Mouse (Mus musculus) adrenal gland, postnatal 4 days (tissue): Measurements from ENCODE around the gene Cbwd1. TPM values are rescaled to one million over a fixed set of nuclear protein-coding genes. Genes with fewer than 3 reads are reported as not detected.

Experiments used
- DNase-seq, 2 experiments: peaks; one replicate each; pipeline ENCODE4 v3.0.0; 2021 to 2022; ENCODE audit warnings: low spot score in 2 of 2, mixed read lengths in 2 of 2
- long read RNA-seq, 2 experiments: library from polyadenylated mRNA; stranded (forward); transcript quantifications; one replicate each; pipeline ENCODE4 v2.0.0; 2021
- total RNA-seq, 2 experiments: library from RNA; stranded (reverse); gene quantifications; 2 replicates each; pipeline ENCODE4 v1.2.3; 2021

The Cbwd1 gene
- total RNA-seq: 10 to 100 TPM; 15.1 to 16.6 TPM
- long read RNA-seq, experiment 1, transcript Cbwd1-201 (15 exons, 1,929 nt): major isoform, 7 of 12 reads
- long read RNA-seq, experiment 1, partial matches to known transcripts: 2 of 12 reads
- long read RNA-seq, experiment 1, other reads (novel, unspliced or antisense): 3 of 12 reads
- long read RNA-seq, experiment 2, transcript Cbwd1-201 (15 exons, 1,929 nt): major isoform, 16 of 21 reads
- long read RNA-seq, experiment 2, partial matches to known transcripts: 2 of 21 reads
- long read RNA-seq, experiment 2, other reads (novel, unspliced or antisense): 3 of 21 reads

DNA sequence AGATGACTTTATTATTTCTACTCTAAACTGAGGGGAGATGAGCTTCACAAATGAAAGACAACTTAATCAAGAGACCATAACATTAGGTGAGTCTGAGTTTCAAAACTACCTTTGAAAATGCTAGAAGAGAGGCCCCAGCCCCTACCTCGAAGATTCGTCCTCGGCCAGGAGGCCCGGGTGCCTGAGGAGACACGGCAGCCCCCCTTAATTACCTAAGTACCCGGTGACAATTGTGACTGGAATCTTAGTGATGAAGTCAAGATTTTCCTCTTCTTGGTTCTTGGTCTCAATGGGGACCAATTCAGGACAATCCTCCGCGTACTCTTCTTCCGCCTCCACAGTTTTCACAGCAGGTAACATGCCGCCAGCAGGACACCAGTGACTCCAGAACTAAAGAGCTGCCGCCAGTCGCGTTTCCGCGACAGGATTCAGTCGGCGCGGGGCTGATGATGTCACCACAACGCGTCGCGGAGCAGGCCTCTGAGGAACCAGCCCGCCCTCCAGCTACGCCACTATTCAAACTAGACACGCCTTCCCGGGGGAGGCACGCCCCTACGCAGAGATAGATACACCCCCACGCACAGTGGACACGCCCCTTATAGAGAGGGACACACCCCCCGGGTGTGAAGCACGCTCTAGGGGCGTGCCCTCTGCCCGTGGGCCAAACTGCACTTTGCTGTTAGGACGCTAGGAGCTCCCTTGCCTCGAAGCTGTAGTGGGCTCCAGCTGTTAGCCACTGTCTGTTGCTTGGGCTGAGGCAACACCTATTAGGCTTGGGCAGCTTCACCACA lies at the start of gene Cbwd1:
TSS of gene Cbwd1 (minus strand) at position 439 of the 791 bp plus-strand sequence.
- DNase-seq: peak; percentile 90 to 93

DNA sequence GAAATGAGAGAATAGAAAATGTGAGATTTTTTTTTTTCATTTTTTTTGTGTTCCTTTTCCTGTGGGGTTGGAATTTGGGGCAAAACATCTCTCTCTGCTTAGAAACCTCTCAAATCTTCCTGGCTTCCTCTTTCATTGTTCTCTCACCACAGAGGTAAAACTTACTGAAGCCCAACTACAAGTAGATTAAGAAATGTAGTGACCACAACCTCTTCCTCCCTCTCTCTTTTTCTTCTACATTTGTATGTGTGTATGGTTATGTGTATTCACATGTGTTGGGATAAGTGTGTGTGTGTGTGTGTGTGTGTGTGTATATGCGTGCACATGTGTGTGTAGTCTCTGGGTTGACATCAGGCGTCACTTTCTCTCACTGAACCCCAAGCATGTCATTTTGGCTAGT lies 47.1 kb upstream of the Cbwd1 start:
- DNase-seq: no peak

DNA sequence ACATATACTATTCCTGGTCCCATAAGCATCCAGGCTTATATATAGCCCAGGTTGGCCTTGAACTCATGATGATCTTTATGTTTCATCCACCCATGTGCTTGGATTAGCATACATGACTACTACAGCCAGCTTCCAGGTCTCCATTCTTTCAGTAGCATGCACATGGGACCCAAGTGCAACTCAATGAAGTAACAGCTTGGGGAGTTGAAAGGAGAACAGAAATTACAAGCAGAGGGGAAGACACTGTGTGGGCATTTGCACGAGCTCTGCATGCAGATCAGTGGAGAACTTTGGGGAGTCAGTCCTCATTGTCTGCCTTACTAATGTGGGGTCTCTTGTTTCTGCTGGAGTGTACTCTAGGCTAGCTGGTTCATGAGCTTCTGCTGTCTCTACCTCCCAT lies 45.3 kb upstream of the Cbwd1 start:
- DNase-seq: no peak

DNA sequence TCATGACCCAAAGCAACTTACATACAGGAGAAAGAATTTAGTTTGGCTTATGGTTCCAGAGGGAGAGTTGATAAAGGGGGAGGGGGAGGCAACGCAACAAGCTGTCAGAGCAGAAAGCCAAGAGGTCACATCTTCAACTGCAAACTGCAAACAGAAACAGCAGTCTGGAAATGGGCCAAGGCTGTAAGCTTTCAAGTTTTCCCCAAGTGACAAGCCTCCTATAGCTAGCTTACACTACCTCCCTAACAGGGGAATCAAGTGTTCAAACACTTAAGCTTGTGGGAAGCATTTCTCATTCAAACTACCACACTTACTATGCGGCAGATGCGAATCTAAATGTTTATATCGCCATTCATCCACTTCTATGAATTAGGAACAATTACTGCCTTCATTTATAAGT lies 42.4 kb upstream of the Cbwd1 start:
- DNase-seq: no peak

DNA sequence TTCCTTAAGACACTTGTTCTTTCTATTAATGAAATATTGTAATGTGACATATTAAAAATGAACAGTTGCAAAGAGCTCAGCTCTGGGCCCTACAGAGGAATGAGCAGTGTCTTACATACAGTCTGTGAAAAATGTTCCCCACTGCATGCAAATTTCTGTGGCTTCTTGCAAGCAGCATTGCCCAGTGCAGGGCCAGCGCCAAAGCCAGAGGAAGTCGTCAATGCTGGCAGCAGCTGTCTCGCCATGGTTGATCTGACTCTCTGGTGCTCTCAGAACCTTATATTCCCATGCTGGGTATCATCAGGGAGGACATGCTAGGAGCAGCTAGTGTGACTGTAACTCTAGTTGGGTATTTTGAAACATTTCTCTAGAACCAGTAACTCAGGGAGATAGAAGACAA lies 41.4 kb upstream of the Cbwd1 start:
- no peak for DNase-seq

DNA sequence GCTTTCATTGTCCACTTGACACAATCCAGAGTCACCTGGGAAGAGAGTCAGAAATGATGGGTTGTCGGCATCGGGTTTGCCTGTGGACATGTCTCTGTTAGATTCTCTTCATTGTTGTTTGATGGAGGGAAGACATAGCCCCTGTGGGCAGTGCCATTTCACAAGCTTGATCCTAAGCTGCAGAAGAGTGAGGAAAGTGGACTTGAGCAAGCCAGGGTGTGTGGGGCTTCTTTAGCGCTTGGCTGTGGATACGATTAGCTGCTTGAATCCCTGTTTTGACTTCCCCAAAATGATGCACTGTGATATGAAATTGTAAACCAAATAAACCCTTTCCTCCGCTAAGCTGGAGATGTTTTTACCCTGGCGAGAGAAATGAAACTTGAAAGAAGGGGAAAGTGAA lies 40.6 kb upstream of the Cbwd1 start:
- DNase-seq: no peak

DNA sequence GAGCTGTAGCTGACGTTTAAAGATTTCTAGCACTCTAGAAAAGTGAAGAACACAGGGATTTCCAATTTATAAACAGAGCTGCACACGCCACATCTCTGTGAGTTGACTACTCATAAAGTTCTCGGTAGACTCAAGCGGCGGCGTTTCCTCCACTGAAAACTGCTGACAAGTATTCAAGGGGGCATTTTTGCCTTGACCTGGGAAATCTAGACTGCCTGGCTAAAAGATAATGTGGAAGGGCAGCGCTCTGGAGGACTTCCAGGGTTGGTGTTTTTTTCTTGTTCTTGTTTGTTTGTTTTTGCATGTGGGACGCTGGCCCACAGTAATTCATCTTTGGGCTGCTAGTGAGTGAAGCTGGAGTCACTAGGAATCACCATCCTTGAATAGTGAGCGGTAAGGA lies 38.7 kb upstream of the Cbwd1 start:
- DNase-seq: no peak

DNA sequence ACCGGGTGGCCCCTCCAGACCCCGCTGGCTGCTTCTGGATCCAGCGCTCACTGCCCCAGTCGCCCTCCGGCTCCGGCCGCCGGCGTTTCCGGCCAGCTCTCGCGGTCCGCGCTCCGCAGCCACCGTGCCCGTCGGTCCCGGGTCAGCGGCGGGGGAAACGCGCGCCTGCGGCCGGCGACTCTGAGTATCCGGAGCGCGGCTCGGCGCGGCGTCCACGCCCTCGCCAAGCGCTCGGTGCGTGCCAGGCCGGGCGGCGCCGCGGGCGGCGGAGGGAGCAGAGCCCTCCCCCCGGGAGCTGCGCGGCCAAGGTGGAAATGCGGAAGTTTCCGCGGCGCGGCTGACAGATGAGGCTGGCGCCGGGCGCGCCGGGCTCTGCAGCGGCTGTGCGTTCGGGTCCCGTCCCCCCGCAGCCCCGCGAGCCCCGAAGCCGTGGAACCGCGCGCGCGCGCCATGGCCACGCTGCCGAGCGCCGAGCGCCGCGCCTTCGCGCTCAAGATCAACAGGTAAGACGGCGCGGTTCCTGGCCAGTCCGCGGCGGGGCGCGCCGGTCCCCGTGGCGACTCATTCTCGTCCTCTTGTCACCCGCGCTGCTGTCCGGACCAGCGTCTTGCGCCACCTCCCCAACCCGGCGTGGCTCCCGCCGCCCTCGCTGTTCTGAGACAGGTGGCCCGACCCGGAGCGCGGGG lies 37.9 kb upstream of the Cbwd1 start, which contains the start of gene Dock8:
TSS of gene Dock8 (plus strand) at position 334 of the 686 bp plus-strand sequence.
- peak; percentile 37 to 45 for DNase-seq

DNA sequence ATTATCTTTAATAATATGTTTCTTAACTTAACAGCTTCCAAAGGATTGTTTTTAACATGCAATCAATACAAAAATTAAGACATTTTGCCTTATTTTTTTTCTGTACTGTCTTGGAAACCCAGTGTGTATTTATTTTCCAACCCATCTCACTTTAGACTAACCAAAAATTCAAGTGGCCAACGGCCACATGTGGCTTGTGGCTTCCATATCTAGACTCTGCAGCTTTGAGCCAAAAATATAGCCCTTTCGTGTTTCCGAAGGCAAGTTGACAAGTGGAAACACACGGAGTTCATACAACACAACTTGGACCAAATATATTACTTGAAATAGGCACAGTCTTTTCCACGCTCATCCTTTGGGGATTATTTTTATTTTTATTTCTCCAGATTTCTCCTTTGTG lies 37.2 kb upstream of the Cbwd1 start:
- no peak for DNase-seq

DNA sequence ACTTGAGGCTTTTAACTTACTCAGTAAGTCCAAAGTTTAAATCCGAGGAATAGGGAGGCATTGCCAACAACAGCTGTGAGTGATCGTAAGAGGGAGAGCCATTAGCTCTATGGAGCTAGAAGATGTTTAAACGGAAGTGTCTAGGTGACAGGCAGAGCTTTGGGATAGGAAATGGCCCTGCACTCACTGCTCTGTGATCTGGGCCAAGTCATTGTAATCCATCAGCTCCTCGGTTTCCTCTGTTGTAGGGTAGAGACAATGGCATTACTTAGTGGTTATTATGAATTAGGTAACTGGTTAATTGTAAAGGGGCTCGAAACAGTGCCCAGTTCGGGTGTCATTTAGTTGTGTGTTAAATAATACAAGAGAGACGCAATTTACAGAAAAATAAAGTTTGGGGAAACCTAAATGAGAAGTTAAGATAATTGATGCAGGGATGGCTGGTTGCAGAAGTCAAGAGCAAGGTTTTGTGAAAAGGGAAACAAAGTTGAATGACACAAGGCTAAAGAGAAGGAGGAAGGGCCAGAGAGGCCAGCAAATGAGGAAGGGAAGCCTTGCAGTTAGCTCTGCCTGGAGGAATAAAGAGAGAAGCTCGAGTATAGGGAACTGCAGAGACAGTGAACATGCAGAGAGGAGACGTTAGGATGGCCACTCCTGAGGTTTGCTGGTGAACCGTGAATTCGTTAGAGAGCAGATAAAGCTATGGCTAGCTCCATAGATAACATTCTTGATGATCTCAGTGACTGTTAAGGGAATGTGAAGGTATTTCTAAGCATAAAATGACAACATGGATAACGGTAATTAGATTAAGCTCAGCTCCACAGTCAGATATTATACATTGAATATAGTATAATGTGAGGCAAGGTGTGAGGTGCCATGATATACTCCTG lies 35.6 kb upstream of the Cbwd1 start:
- DNase-seq: no peak

DNA sequence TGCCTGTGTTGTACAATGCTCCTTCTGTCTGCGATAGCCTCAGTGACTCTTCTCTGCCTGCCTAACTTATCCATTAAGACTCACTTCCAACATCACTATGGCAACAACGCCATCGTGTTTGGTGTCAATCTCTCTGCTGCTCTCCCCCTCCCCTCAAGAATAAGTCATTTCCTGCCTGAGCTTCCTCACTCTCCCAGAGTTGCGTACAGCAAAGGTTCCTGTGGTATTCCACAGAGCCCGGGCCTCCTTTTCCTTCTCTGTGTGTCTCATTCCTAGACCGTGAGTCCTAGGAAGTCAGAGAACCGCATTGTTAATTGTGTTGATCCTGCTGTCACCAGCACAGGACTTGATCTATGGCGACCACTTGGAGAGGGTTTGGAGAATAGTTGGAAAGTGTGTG lies 33.5 kb upstream of the Cbwd1 start:
- no peak for DNase-seq

DNA sequence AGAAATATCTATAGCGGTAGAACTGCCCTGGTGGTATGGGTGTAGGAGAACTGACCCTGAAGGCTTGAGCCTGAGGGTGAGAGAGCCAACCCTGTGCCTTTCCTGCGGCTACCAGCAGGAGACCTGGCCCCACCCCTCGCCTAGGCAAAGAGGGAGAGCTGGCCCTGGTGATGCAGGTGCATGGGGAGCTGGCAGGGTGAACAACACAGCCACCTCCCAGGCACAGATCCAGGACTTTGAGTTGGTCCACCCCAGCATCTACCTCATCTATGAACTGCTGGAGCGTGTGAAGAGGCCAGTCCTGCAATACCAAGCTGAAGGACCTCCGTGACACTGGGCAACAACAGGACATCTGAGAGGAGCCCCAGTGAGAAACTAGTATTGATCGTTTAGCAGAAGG lies 32.1 kb upstream of the Cbwd1 start:
- DNase-seq: no peak

DNA sequence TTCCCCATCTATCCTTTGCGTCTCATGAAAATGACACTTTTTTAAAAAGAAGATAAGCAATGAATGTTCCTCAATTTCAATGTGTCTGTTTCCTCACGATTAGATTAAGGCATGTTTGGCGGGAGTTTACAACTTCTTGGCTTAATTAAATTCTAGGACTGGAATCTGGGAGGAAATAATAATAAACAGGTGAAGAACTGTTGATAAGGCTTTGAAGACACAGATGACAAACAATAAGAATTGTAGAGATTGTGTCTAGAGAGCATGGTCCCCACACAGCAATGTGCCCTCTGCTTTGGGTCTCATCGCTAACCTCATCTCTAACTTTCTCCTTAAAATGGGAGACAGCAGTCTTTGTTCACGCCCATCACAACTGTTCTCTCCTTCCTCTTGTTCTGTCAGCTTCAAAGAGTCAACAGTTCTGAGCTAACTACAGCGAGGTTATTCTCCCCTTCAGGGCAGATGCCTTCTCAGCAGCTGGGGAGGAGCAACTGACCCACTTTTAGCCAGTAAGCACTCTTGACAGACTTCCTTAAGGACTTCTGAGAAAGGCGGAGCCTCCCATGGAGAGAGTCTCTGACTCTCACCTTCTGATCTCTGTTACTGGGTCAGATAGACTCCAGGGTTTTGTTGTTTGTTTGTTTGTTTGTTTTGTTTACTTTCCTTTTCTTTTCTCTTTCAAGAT lies 28.9 kb upstream of the Cbwd1 start:
- no peak for DNase-seq

DNA sequence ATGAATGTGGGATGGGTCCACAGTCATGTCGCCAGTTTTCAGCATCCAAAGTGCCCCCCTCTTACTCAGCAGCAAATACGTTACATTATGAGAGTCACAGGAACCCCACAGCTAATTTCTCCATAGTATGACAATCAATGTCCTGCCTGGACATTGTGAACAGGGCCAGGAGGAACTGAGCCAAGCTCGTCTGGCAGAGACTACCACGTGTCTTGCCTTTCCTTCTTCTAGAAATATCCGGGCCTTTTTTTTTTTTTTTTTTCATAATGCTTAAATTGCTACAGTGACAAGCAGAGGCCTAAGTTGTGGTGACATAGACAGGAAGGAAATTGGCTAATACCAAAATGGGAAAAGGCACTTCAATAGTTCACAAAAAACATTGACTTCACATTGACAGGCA lies 27.4 kb upstream of the Cbwd1 start:
- DNase-seq: no peak

DNA sequence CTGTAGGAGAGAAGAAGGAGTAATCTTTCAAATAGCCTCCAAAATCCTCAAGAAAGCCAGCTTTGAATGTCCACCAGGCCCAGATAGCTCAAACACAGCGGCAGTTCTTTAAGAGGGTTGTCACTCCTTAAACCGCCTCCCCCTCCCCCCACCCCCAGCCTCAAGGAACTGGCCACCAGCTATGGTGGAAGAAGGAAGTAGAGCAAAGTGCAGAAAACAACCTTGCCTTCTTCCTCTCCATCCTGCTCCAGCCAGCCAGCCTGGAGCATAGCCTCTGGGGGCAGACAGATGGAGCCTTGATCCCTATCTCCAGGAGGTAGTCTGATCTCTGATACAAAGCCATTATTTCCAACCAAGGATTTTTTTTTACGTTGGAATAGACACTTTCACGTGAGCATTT lies 25.9 kb upstream of the Cbwd1 start:
- DNase-seq: no peak

DNA sequence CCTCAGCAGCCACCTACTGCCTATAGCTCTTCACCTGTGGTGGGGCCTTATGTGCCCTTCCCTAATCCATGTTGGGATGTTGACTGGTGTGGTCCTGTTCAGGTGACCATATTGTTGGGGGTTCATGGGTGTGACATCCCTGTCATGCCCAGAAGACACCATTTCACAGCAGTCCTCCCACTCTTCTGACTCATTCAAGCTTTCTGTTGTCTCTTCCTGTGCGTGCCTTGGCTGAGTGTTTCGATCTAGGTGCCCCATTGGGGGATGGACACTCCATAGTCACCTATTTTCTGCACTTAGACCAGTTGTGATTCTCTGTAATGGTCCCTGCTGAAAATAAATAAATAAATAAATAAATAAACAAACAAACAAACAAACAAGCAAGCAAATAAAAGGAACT lies 23.6 kb upstream of the Cbwd1 start:
- no peak for DNase-seq

DNA sequence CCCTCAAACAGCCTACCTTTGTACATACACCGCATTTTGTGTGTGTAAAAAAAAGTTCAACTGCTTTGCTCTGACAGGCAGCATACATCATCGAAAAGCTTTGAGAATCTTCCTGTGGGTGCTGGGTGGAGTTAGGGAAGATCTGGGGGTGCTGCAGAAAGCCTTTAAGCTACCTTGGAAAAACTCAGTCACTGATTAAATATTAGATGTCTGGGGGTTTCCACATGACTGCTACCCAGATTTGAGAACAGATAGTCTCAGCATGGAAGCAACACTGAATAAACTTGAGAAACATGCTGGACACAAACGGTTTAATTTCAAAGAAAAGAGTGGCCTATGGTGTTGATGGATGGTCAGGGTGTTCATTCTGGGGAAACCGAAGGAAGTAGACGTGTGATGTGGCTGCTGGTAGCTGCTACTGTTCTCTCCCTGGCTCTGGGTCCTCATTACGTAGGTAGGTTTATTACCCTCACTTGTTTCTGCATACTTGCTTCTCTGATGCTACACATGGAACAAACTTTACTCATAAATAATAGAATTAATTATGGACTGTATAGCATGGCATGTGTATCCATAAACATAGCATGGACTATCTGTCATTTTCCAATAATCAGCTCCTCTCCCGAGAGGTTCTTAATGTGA lies 22.6 kb upstream of the Cbwd1 start:
- no peak for DNase-seq

DNA sequence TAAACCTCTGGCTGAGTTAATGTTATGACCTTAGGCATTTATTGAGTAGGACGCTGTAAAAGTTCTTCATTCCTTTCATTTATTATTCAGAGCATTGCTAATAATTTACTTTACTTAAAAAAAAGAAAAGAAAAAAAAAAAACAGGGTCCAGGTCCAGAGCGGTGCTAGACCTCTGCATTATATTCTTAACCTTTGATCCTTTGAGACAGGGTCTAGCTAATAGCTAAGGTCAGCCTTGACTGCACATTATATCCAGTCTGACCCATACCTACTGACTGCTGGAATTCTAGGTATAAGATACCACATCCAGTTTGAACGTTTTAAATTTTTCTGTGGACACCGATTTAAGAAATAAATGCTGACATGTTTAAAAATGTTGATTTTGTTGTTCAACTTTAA lies 21.6 kb upstream of the Cbwd1 start:
- no peak for DNase-seq

DNA sequence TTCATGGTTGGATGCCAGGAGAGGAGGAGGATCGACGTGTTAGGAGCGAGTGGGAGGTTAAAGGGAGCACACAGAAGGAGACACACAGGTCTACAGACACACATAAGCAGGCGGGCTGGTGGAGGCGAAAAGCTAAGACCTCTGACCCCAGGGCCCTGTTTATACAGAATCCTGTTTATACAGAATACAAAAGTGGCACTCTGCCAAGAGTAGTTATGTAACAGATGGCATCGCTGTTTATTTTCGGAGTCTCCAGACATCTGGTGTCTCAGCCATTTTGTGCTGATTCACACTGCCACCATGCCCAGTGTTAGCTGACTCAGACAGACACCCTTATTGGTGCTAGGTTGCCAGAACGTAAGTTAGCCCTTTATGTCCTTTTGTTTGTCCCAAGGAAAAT lies 19.9 kb upstream of the Cbwd1 start:
- no peak for DNase-seq
